8 mouse cellular contexts compared by ENCODE assay signal in genomic region chr9:107770374-107771290, GRCm38 (mm10). TPM values are rescaled to one million over a fixed set of nuclear protein-coding genes. Genes with fewer than 3 reads are reported as not detected.
DNase-seq lines count a peak whose midpoint lies in the region; ATAC-seq and TF ChIP-seq lines count a peak whose summit lies in the region.

Gene Rbm5, minus strand, starts transcription at chr9:107770996.

- peaks cover 11% of the 10 kb centered on the region; the same call in 1 of the 2 replicates for H3K4me1 ChIP-seq in embryonic facial prominence, embryonic 14.5 days (ENCODE audit: control insufficient read depth, insufficient read depth, low read length)
- H3K4me1 ChIP-seq in heart, adult 2 months (ENCODE audit: control insufficient read depth, insufficient read depth, low read length), result peaks cover 4% of the 10 kb centered on the region; the same call in 1 of the 2 replicates
- H3K4me1 ChIP-seq in limb, embryonic 13.5 days, result peaks cover 16% of the 10 kb centered on the region
- peaks cover 24% of the 10 kb centered on the region for H3K4me1 ChIP-seq in midbrain, embryonic 16.5 days (ENCODE audit: control insufficient read depth, insufficient read depth, low read length)

- peak within 1 kb of the TSS; percentile 94 for H3K27ac ChIP-seq in embryonic facial prominence, embryonic 14.5 days (replicated peaks; ENCODE audit: low read depth, low read length)
- H3K27ac ChIP-seq in heart, adult 2 months, result peak within 1 kb of the TSS; percentile 95
- peak within 1 kb of the TSS; percentile 88 for H3K27ac ChIP-seq in limb, embryonic 13.5 days
- peak within 1 kb of the TSS; percentile 96 for H3K27ac ChIP-seq in midbrain, embryonic 16.5 days (ENCODE audit: low read length)

- TF ChIP-seq CTCF in heart, adult 2 months (IDR thresholded peaks at IDR 0.05), result no peak

- WGBS in embryonic facial prominence, embryonic 14.5 days, result under 1% methylated on average over 57 of the region's 60 CpGs
- under 1% methylated on average over 60 of the region's 60 CpGs for WGBS in heart, adult 2 months
- under 1% methylated on average over 60 of the region's 60 CpGs for WGBS in limb, embryonic 13.5 days
- 1% methylated on average over 60 of the region's 60 CpGs for WGBS in midbrain, embryonic 16.5 days

- TF ChIP-seq EP300 in heart, adult 2 months (IDR thresholded peaks at IDR 0.05; ENCODE audit: insufficient read depth, low read depth, low read length), result peak; percentile 72

- intact Hi-C loops in heart, adult 2 months (cut with DNase I), result loop anchor here (10.0 kb wide), 1 partner anchor 294 kb away; no protein-coding TSS in a partner anchor

- H3K79me2 ChIP-seq in heart, adult 2 months (replicated peaks; ENCODE audit: control insufficient read depth, insufficient read depth, low read length), result peaks cover 4% of the 10 kb centered on the region

- peaks cover 70% of the 10 kb centered on the region for H3K36me3 ChIP-seq in embryonic facial prominence, embryonic 14.5 days (ENCODE audit: control insufficient read depth, insufficient read depth, low read length)
- H3K36me3 ChIP-seq in heart, adult 2 months (ENCODE audit: control insufficient read depth, insufficient read depth, low read length), result peaks cover 22% of the 10 kb centered on the region
- H3K36me3 ChIP-seq in limb, embryonic 13.5 days, result peaks cover 66% of the 10 kb centered on the region
- peaks cover 28% of the 10 kb centered on the region for H3K36me3 ChIP-seq in midbrain, embryonic 16.5 days (ENCODE audit: control insufficient read depth, insufficient read depth, low read length)

- H3K4me2 ChIP-seq in embryonic facial prominence, embryonic 14.5 days (ENCODE audit: low read depth, low read length), result peak within 1 kb of the TSS; percentile 82
- H3K4me2 ChIP-seq in limb, embryonic 13.5 days (replicated peaks), result peak within 1 kb of the TSS; percentile 72
- peak within 1 kb of the TSS; percentile 91 for H3K4me2 ChIP-seq in midbrain, embryonic 16.5 days (ENCODE audit: low read length)

- no peaks in the 10 kb centered on the region for H3K9me3 ChIP-seq in embryonic facial prominence, embryonic 14.5 days (ENCODE audit: control insufficient read depth, low read length)
- no peaks in the 10 kb centered on the region for H3K9me3 ChIP-seq in limb, embryonic 13.5 days
- H3K9me3 ChIP-seq in midbrain, embryonic 16.5 days (replicated peaks; ENCODE audit: control insufficient read depth, low read length, poor library complexity, severe bottlenecking), result no peaks in the 10 kb centered on the region

- TF ChIP-seq POLR2A in heart, adult 2 months (IDR thresholded peaks at IDR 0.05; ENCODE audit: insufficient read depth, low read depth, low read length), result peak; percentile 97

- H3K27me3 ChIP-seq in embryonic facial prominence, embryonic 14.5 days (replicated peaks; ENCODE audit: control insufficient read depth, insufficient read depth, low read length), result no peaks in the 10 kb centered on the region
- H3K27me3 ChIP-seq in heart, adult 2 months (ENCODE audit: control insufficient read depth, insufficient read depth, low read length), result no peaks in the 10 kb centered on the region
- no peaks in the 10 kb centered on the region for H3K27me3 ChIP-seq in limb, embryonic 13.5 days
- H3K27me3 ChIP-seq in midbrain, embryonic 16.5 days (ENCODE audit: control insufficient read depth, insufficient read depth, low read depth, low read length), result no peaks in the 10 kb centered on the region

- ATAC-seq in embryonic facial prominence, embryonic 14.5 days (ENCODE audit: low read depth), result peak; percentile 100
- peak; percentile 100 for ATAC-seq in limb, embryonic 13.5 days (ENCODE audit: low FRiP score, low read depth)
- peak; percentile 100 for ATAC-seq in midbrain, embryonic 16.5 days

- DNase-seq in 3T3-L1 (ENCODE audit: low read depth, low spot score), result peak; percentile 93
- peak; percentile 82 to 87 for DNase-seq in adrenal gland, postnatal 4 days (ENCODE audit: low spot score in 2 of 2)
- DNase-seq in embryonic facial prominence, embryonic 14.5 days (ENCODE audit: low spot score), result peak; percentile 98
- DNase-seq in heart, adult 2 months, result peak; percentile 91 to 95
- peak; percentile 92 to 95 for DNase-seq in kidney, adult 8-10 months
- DNase-seq in spleen, postnatal 10 days (ENCODE audit: low spot score in 2 of 2), result peak; percentile 87 to 96

- peak within 1 kb of the TSS; percentile 100 for H3K4me3 ChIP-seq in embryonic facial prominence, embryonic 14.5 days (ENCODE audit: low read depth, low read length)
- peak within 1 kb of the TSS; percentile 95 for H3K4me3 ChIP-seq in heart, adult 2 months
- peak within 1 kb of the TSS; percentile 93 for H3K4me3 ChIP-seq in limb, embryonic 13.5 days
- H3K4me3 ChIP-seq in midbrain, embryonic 16.5 days (ENCODE audit: low read depth, low read length), result peak within 1 kb of the TSS; percentile 94

- H3K9ac ChIP-seq in embryonic facial prominence, embryonic 14.5 days (ENCODE audit: low read depth, low read length), result peak within 1 kb of the TSS; percentile 100
- H3K9ac ChIP-seq in heart, adult 2 months (ENCODE audit: low read depth, low read length), result peak within 1 kb of the TSS; percentile 90
- peak within 1 kb of the TSS; percentile 98 for H3K9ac ChIP-seq in limb, embryonic 13.5 days
- H3K9ac ChIP-seq in midbrain, embryonic 16.5 days (ENCODE audit: low read depth, low read length), result peak within 1 kb of the TSS; percentile 100

RNA-seq across cellular contexts. Expression of gene Rbm5, which starts in this region (rescaled TPM):
- total RNA-seq in adrenal gland, postnatal 4 days (2021), result 100 to 1,000 TPM; 152 to 155 TPM
- 145 and 159 TPM in 2 replicates for polyA plus RNA-seq in embryonic facial prominence, embryonic 14.5 days (2014; fragmentation: Nextera tagmentation; extraction: Ambion mirVana)
- total RNA-seq in heart, adult 2 months (2021), result 10 to 100 TPM; 38.9 to 54.6 TPM
- 50.5 and 68.3 TPM in 2 replicates for polyA plus RNA-seq in heart, adult 2 months (2012; rRNA removed)
- 257 and 270 TPM in 2 replicates for polyA plus RNA-seq in limb, embryonic 13.5 days (2015; fragmentation: Nextera tagmentation; extraction: Ambion mirVana)
- polyA plus RNA-seq in midbrain, embryonic 16.5 days (2015; fragmentation: Nextera tagmentation; extraction: Ambion mirVana), result 239 and 270 TPM in 2 replicates

Comparison
In these comparisons a context has a peak if more than half of its experiments do, and no peak if none do; other contexts are left out.
1. Peak in every context shown above with its lines: DNase-seq, ATAC-seq, H3K4me3 ChIP-seq and H3K27ac ChIP-seq.